Mouse (Mus musculus) hindbrain, embryonic 12.5 days (tissue): ENCODE results near the gene Chrne. TPM values are rescaled to one million over a fixed set of nuclear protein-coding genes. Genes with fewer than 3 reads are reported as not detected.

ENCODE experiments used
- ATAC-seq: fragments of 200-750 bp; cut with Nextera tagmentation; 2 replicates; pipeline ENCODE4 v1.8.0; 2017; ENCODE audit warnings: moderate TSS enrichment; ENCODE audit not compliant: low FRiP score
- H3K27ac ChIP-seq: fragments of 300-500 bp; sonication (generic); 2 replicates; pipeline ENCODE4 v1.5.1; 2016; ENCODE audit warnings: mild to moderate bottlenecking
- H3K27me3 ChIP-seq: fragments of 300-500 bp; sonication (generic); 2 replicates; pipeline ENCODE4 v1.6.1; 2016; ENCODE audit warnings: mild to moderate bottlenecking
- H3K36me3 ChIP-seq: fragments of 300-500 bp; sonication (generic); 2 replicates; pipeline ENCODE4 v1.6.1; 2016; ENCODE audit warnings: mild to moderate bottlenecking
- H3K4me1 ChIP-seq: fragments of 300-500 bp; sonication (generic); 2 replicates; pipeline ENCODE4 v1.6.1; 2016
- H3K4me2 ChIP-seq: fragments of 300-500 bp; sonication (generic); replicated peaks from 2 replicates; pipeline ENCODE4 v1.6.1; 2016; ENCODE audit warnings: mild to moderate bottlenecking
- H3K4me3 ChIP-seq: fragments of 300-500 bp; sonication (generic); 2 replicates; pipeline ENCODE4 v1.5.1; 2016; ENCODE audit warnings: mild to moderate bottlenecking
- H3K9ac ChIP-seq: fragments of 300-500 bp; sonication (generic); 2 replicates; pipeline ENCODE4 v1.6.1; 2016; ENCODE audit warnings: mild to moderate bottlenecking, moderate library complexity
- H3K9me3 ChIP-seq: fragments of 300-500 bp; sonication (generic); replicated peaks from 2 replicates; pipeline ENCODE4 v1.6.1; 2016; ENCODE audit warnings: mild to moderate bottlenecking
- WGBS: fragments of 180-500 bp; shearing (Covaris S2); methylation state at CpG from one replicate; pipeline ENCODE4 v1.1.7; 2016; 5-methylcytosine and 5-hydroxymethylcytosine counted together
- polyA plus RNA-seq: library from polyadenylated mRNA; unstranded; fragments of >200 nt; fragmentation: Nextera tagmentation; extraction: Ambion mirVana; gene quantifications from 2 replicates; pipeline ENCODE4 v1.2.1, GENCODE M21; 2016

Gene Chrne
- polyA plus RNA-seq, 1 experiment from 2014 or later = not detected

- no peak for ATAC-seq
Measured at GRCm38 (mm10) chr11:70638293-70638692, 19.3 kb upstream of the Chrne start.

GRCm38 (mm10) chr11:70637764-70638163 is 18.7 kb upstream of the Chrne start:
- Histone ChIP-seq H3K4me1 (no peaks in the 10 kb centered on the region), H3K4me3 (no peak overlapping the region), H3K27ac (no peak overlapping the region), H3K27me3 (no peaks in the 10 kb centered on the region), H3K9ac (no peak overlapping the region), H3K36me3 (no peaks in the 10 kb centered on the region), H3K9me3 (no peaks in the 10 kb centered on the region), H3K4me2 (no peak overlapping the region)
- WGBS = 95% methylated on average over 1 of the region's 1 CpGs
- ATAC-seq = no peak

More at GRCm38 (mm10) chr11:70638293-70638692, 19.3 kb upstream of the Chrne start:
- Histone ChIP-seq H3K9ac (no peak overlapping the region), H3K4me2 (no peak overlapping the region), H3K27me3 (no peaks in the 10 kb centered on the region), H3K27ac (no peak overlapping the region), H3K36me3 (peaks cover 5% of the 10 kb centered on the region), H3K4me1 (no peaks in the 10 kb centered on the region), H3K4me3 (no peak overlapping the region), H3K9me3 (no peaks in the 10 kb centered on the region)
- WGBS = 92% methylated on average over 1 of the region's 1 CpGs

GRCm38 (mm10) chr11:70635601-70636000 is 16.6 kb upstream of the Chrne start:
- WGBS = 79% methylated on average over 4 of the region's 4 CpGs

DNA sequence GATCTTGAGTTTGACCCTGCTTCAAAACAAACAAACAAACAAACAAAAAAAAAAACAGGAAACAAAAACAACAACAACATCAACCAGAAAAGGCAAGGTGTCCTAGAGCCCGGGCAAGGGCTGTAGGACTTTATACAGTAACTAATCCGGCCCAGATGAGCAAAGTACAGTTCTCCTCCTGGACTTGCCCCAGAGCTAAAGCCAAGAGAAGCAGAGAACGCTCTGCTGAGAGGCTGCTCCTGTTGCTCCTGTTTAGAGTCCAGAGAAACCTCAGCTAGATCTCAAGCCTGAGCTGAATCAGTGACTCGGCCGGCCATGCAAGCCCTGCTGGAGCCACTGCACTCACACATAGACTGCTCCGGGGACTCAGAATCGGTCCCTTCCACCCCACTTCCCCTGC is 11.1 kb upstream of the Chrne start:
- Histone ChIP-seq H3K36me3 (no peaks in the 10 kb centered on the region), H3K9me3 (no peaks in the 10 kb centered on the region), H3K4me3 (no peak overlapping the region), H3K27ac (no peak overlapping the region), H3K4me1 (no peaks in the 10 kb centered on the region), H3K27me3 (no peaks in the 10 kb centered on the region), H3K4me2 (no peak overlapping the region), H3K9ac (no peak overlapping the region)
- ATAC-seq = no peak
- 73% methylated on average over 7 of the region's 7 CpGs for WGBS

More at GRCm38 (mm10) chr11:70635601-70636000, 16.6 kb upstream of the Chrne start:
- no peaks in the 10 kb centered on the region for H3K9me3 ChIP-seq
- no peak overlapping the region for H3K27ac ChIP-seq
- no peak for ATAC-seq
- H3K9ac ChIP-seq = no peak overlapping the region
- no peaks in the 10 kb centered on the region for H3K4me1 ChIP-seq
- H3K4me2 ChIP-seq = no peak overlapping the region
- H3K4me3 ChIP-seq = no peak overlapping the region
- no peaks in the 10 kb centered on the region for H3K27me3 ChIP-seq
- no peaks in the 10 kb centered on the region for H3K36me3 ChIP-seq

DNA sequence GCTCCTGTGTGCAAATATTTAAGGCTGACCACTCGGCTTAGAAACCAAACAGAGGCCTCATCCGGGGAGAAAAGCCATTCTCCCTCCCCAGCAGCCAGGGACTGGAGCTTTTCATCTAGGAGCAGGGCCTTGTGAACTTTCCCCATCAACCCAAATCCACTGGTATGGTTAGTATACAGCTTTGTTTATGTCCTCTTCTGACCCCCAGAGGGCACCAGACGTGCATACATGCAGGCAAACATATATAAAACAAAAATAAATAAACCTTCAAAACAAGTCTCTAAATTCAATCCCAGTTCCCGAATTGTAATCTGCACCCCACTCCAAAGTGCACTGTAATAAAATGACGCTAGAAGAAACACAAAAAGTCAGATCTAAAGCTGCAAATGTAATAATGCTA is 10.5 kb upstream of the Chrne start:
- no peak overlapping the region for H3K4me2 ChIP-seq
- 55% methylated on average over 5 of the region's 5 CpGs for WGBS
- no peaks in the 10 kb centered on the region for H3K4me1 ChIP-seq
- H3K9ac ChIP-seq = no peak overlapping the region
- H3K27ac ChIP-seq = no peak overlapping the region
- no peaks in the 10 kb centered on the region for H3K36me3 ChIP-seq
- no peaks in the 10 kb centered on the region for H3K27me3 ChIP-seq
- no peaks in the 10 kb centered on the region for H3K9me3 ChIP-seq
- no peak for ATAC-seq
- no peak overlapping the region for H3K4me3 ChIP-seq

- no peak for ATAC-seq
- Histone ChIP-seq H3K27me3 (no peaks in the 10 kb centered on the region), H3K9me3 (no peaks in the 10 kb centered on the region), H3K4me1 (no peaks in the 10 kb centered on the region), H3K36me3 (no peaks in the 10 kb centered on the region), H3K4me2 (no peak overlapping the region), H3K9ac (no peak overlapping the region), H3K27ac (no peak overlapping the region), H3K4me3 (no peak overlapping the region)
- WGBS = 81% methylated on average over 2 of the region's 2 CpGs
Measured at GRCm38 (mm10) chr11:70628431-70628830, 9.4 kb upstream of the Chrne start.

DNA sequence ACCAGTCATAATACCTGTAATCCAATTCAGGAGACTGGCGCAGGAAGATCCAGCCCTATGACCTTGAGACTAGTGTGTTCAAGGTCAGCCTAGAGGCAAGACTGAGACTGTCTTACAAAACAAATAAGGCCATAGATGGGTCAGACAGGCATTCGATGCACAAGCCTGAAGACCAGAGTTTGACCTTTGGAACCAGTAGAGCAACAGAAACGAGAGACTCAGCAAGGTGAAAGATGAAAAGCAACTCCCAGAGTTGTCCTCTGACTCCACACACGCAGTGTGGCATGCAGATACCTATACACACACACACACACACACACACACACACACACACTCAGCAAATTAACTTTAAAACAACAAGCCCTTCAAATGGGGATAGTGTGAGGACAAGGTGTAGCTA is 7.9 kb upstream of the Chrne start:
- no peak overlapping the region for H3K4me2 ChIP-seq
- no peaks in the 10 kb centered on the region for H3K9me3 ChIP-seq
- no peaks in the 10 kb centered on the region for H3K36me3 ChIP-seq
- H3K27ac ChIP-seq = no peak overlapping the region
- no peak overlapping the region for H3K4me3 ChIP-seq
- H3K4me1 ChIP-seq = no peaks in the 10 kb centered on the region
- 75% methylated on average over 4 of the region's 4 CpGs for WGBS
- no peak overlapping the region for H3K9ac ChIP-seq
- no peak for ATAC-seq
- no peaks in the 10 kb centered on the region for H3K27me3 ChIP-seq

- Histone ChIP-seq H3K27ac (no peak overlapping the region), H3K4me2 (no peak overlapping the region), H3K9ac (no peak overlapping the region), H3K4me1 (no peaks in the 10 kb centered on the region), H3K4me3 (no peak overlapping the region), H3K27me3 (no peaks in the 10 kb centered on the region), H3K36me3 (no peaks in the 10 kb centered on the region), H3K9me3 (no peaks in the 10 kb centered on the region)
- 52% methylated on average over 4 of the region's 4 CpGs for WGBS
- ATAC-seq = no peak
Measured at GRCm38 (mm10) chr11:70625473-70625872, 6.5 kb upstream of the Chrne start.

- ATAC-seq = no peak
- 86% methylated on average over 10 of the region's 10 CpGs for WGBS
- Histone ChIP-seq H3K9me3 (no peaks in the 10 kb centered on the region), H3K9ac (no peak overlapping the region), H3K27ac (no peak overlapping the region), H3K4me3 (no peak overlapping the region), H3K4me2 (no peak overlapping the region), H3K36me3 (no peaks in the 10 kb centered on the region), H3K4me1 (no peaks in the 10 kb centered on the region), H3K27me3 (no peaks in the 10 kb centered on the region)
Measured at GRCm38 (mm10) chr11:70623053-70623742, 4.2 kb upstream of the Chrne start.

- ATAC-seq = no peak
- no peaks in the 10 kb centered on the region for H3K9me3 ChIP-seq
- WGBS = 42% methylated on average over 7 of the region's 7 CpGs
- H3K4me3 ChIP-seq = no peak overlapping the region
- no peak overlapping the region for H3K27ac ChIP-seq
- H3K36me3 ChIP-seq = no peaks in the 10 kb centered on the region
- H3K27me3 ChIP-seq = no peaks in the 10 kb centered on the region
- H3K9ac ChIP-seq = no peak overlapping the region
- no peak overlapping the region for H3K4me2 ChIP-seq
- H3K4me1 ChIP-seq = no peaks in the 10 kb centered on the region
Measured at GRCm38 (mm10) chr11:70621972-70622814, 3.2 kb upstream of the Chrne start.

- peak within 1 kb of the TSS; percentile 25 for H3K4me3 ChIP-seq
- H3K36me3 ChIP-seq = peaks cover 31% of the 10 kb centered on the region
- H3K27ac ChIP-seq = no peak within 1 kb of the TSS
- H3K9me3 ChIP-seq = no peaks in the 10 kb centered on the region
- 14% methylated on average over 21 of the region's 21 CpGs for WGBS
- peaks cover 14% of the 10 kb centered on the region for H3K27me3 ChIP-seq
- peaks cover 9% of the 10 kb centered on the region for H3K4me1 ChIP-seq
- peak within 1 kb of the TSS; percentile 54 for H3K4me2 ChIP-seq
- no peak for ATAC-seq
- H3K9ac ChIP-seq = peak within 1 kb of the TSS; percentile 47
Measured at GRCm38 (mm10) chr11:70615516-70616093, 3.4 kb downstream of the Chrne start, which contains the start of gene 4930544D05Rik. 4930544D05Rik (plus strand) TSS chr11:70615848.

- Histone ChIP-seq H3K4me1 (peaks cover 9% of the 10 kb centered on the region), H3K9ac (peak overlapping the region; percentile 47), H3K27ac (no peak overlapping the region), H3K9me3 (no peaks in the 10 kb centered on the region), H3K4me2 (peak overlapping the region; percentile 54), H3K4me3 (peak overlapping the region; percentile 25), H3K27me3 (peaks cover 14% of the 10 kb centered on the region), H3K36me3 (peaks cover 36% of the 10 kb centered on the region)
- ATAC-seq = no peak
- WGBS = 1% methylated on average over 17 of the region's 17 CpGs
Measured at GRCm38 (mm10) chr11:70615074-70615473, 3.9 kb downstream of the Chrne start.
